Mouse (Mus musculus) neural tube, embryonic 12.5 days (tissue): ENCODE results near the gene Gpr156. TPM values are rescaled to one million over a fixed set of nuclear protein-coding genes. Genes with fewer than 3 reads are reported as not detected.
A peak's percentile ranks its signal among the peaks of the same experiment; 100 is the strongest.

ENCODE experiments used
- ATAC-seq: fragments of 200-750 bp; cut with Nextera tagmentation; 2 replicates; pipeline ENCODE4 v1.8.0; 2017; ENCODE audit warnings: low read depth, mild to moderate bottlenecking, moderate TSS enrichment, moderate library complexity; ENCODE audit not compliant: low FRiP score
- H3K27ac ChIP-seq: fragments of 300-500 bp; sonication (generic); 2 replicates; pipeline ENCODE4 v1.5.1; 2016
- H3K27me3 ChIP-seq: fragments of 300-500 bp; sonication (generic); replicated peaks from 2 replicates; pipeline ENCODE4 v1.6.1; 2016; ENCODE audit warnings: mild to moderate bottlenecking
- H3K36me3 ChIP-seq: fragments of 300-500 bp; sonication (generic); 2 replicates; pipeline ENCODE4 v1.6.1; 2016; ENCODE audit warnings: mild to moderate bottlenecking
- H3K4me1 ChIP-seq: fragments of 300-500 bp; sonication (generic); 2 replicates; pipeline ENCODE4 v1.6.1; 2016
- H3K4me2 ChIP-seq: fragments of 300-500 bp; sonication (generic); replicated peaks from 2 replicates; pipeline ENCODE4 v1.6.1; 2016; ENCODE audit warnings: mild to moderate bottlenecking
- H3K4me3 ChIP-seq: fragments of 300-500 bp; sonication (generic); 2 replicates; pipeline ENCODE4 v1.5.1; 2016
- H3K9ac ChIP-seq: fragments of 300-500 bp; sonication (generic); 2 replicates; pipeline ENCODE4 v1.6.1; 2016; ENCODE audit warnings: mild to moderate bottlenecking
- H3K9me3 ChIP-seq: fragments of 300-500 bp; sonication (generic); 2 replicates; pipeline ENCODE4 v1.6.1; 2016; ENCODE audit warnings: mild to moderate bottlenecking
- WGBS: fragments of 180-500 bp; shearing (Covaris S2); methylation state at CpG from one replicate; pipeline ENCODE4 v1.1.7; 2016; 5-methylcytosine and 5-hydroxymethylcytosine counted together
- polyA plus RNA-seq: library from polyadenylated mRNA; unstranded; fragments of >200 nt; fragmentation: Nextera tagmentation; extraction: Ambion mirVana; gene quantifications from 2 replicates; pipeline ENCODE4 v1.2.1, GENCODE M21; 2016

Gene Gpr156
- polyA plus RNA-seq, 1 experiment from 2014 or later = 10.3 TPM

GRCm38 (mm10) chr16:37992806-37993205, 76.5 kb downstream of the Gpr156 start:
- WGBS = 20% methylated on average over 8 of the region's 8 CpGs
- ATAC-seq = no peak
- Histone ChIP-seq H3K4me3 (no peak overlapping the region), H3K9me3 (no peaks in the 10 kb centered on the region), H3K4me1 (peaks cover 60% of the 10 kb centered on the region), H3K9ac (peak overlapping the region; percentile 13; the same call in 1 of the 2 replicates), H3K36me3 (no peaks in the 10 kb centered on the region), H3K27ac (peak overlapping the region; percentile 46; the same call in 1 of the 2 replicates), H3K27me3 (no peaks in the 10 kb centered on the region), H3K4me2 (peak overlapping the region; percentile 5; the same call in 1 of the 2 replicates)

GRCm38 (mm10) chr16:37994647-37995046, 78.4 kb downstream of the Gpr156 start:
- no peak overlapping the region for H3K4me3 ChIP-seq
- 9% methylated on average over 12 of the region's 12 CpGs for WGBS
- peak overlapping the region; percentile 7; the same call in 1 of the 2 replicates for H3K4me2 ChIP-seq
- 0 out of 2 replicates have a peak overlapping the region, but pooled peaks have one; percentile 32 for H3K27ac ChIP-seq
- H3K4me1 ChIP-seq = peaks cover 50% of the 10 kb centered on the region
- H3K27me3 ChIP-seq = no peaks in the 10 kb centered on the region
- no peaks in the 10 kb centered on the region for H3K9me3 ChIP-seq
- no peaks in the 10 kb centered on the region for H3K36me3 ChIP-seq
- no peak for ATAC-seq
- no peak overlapping the region for H3K9ac ChIP-seq

GRCm38 (mm10) chr16:37997771-37998170, 81.5 kb downstream of the Gpr156 start:
- no peaks in the 10 kb centered on the region for H3K36me3 ChIP-seq
- H3K9ac ChIP-seq = no peak overlapping the region
- H3K4me2 ChIP-seq = no peak overlapping the region
- no peaks in the 10 kb centered on the region for H3K27me3 ChIP-seq
- H3K27ac ChIP-seq = no peak overlapping the region
- WGBS = 77% methylated on average over 4 of the region's 4 CpGs
- H3K9me3 ChIP-seq = no peaks in the 10 kb centered on the region
- no peak overlapping the region for H3K4me3 ChIP-seq
- ATAC-seq = no peak
- peaks cover 27% of the 10 kb centered on the region for H3K4me1 ChIP-seq

GRCm38 (mm10) chr16:37999762-38000161, 83.5 kb downstream of the Gpr156 start:
- no peak overlapping the region for H3K4me3 ChIP-seq
- peak overlapping the region; percentile 62; the same call in 1 of the 2 replicates for H3K27ac ChIP-seq
- 67% methylated on average over 1 of the region's 1 CpGs for WGBS
- ATAC-seq = peak; percentile 38
- no peak overlapping the region for H3K9ac ChIP-seq
- no peaks in the 10 kb centered on the region for H3K9me3 ChIP-seq
- H3K36me3 ChIP-seq = peaks cover 2% of the 10 kb centered on the region; the same call in 1 of the 2 replicates
- peaks cover 8% of the 10 kb centered on the region for H3K4me1 ChIP-seq
- H3K27me3 ChIP-seq = no peaks in the 10 kb centered on the region
- H3K4me2 ChIP-seq = no peak overlapping the region

- no peaks in the 10 kb centered on the region for H3K27me3 ChIP-seq
- WGBS = 19% methylated on average over 7 of the region's 7 CpGs
- H3K4me3 ChIP-seq = no peak overlapping the region
- peak overlapping the region; percentile 62; the same call in 1 of the 2 replicates for H3K27ac ChIP-seq
- H3K9ac ChIP-seq = no peak overlapping the region
- H3K9me3 ChIP-seq = no peaks in the 10 kb centered on the region
- peak; percentile 85 for ATAC-seq
- peaks cover 4% of the 10 kb centered on the region for H3K4me1 ChIP-seq
- H3K4me2 ChIP-seq = no peak overlapping the region
- H3K36me3 ChIP-seq = peaks cover 6% of the 10 kb centered on the region; the same call in 1 of the 2 replicates
Measured at GRCm38 (mm10) chr16:38000178-38000577, 83.9 kb downstream of the Gpr156 start.

- ATAC-seq = no peak
- Histone ChIP-seq H3K4me1 (peaks cover 4% of the 10 kb centered on the region), H3K9ac (no peak overlapping the region), H3K27me3 (no peaks in the 10 kb centered on the region), H3K9me3 (no peaks in the 10 kb centered on the region), H3K4me2 (no peak overlapping the region), H3K27ac (no peak overlapping the region), H3K4me3 (no peak overlapping the region), H3K36me3 (peaks cover 6% of the 10 kb centered on the region; the same call in 1 of the 2 replicates)
- 43% methylated on average over 2 of the region's 2 CpGs for WGBS
Measured at GRCm38 (mm10) chr16:38001766-38002165, 85.5 kb downstream of the Gpr156 start.

GRCm38 (mm10) chr16:38002485-38002884, 86.2 kb downstream of the Gpr156 start:
- peaks cover 6% of the 10 kb centered on the region; the same call in 1 of the 2 replicates for H3K36me3 ChIP-seq
- no peak for ATAC-seq
- no peak overlapping the region for H3K9ac ChIP-seq
- no peak overlapping the region for H3K27ac ChIP-seq
- no peak overlapping the region for H3K4me2 ChIP-seq
- no peaks in the 10 kb centered on the region for H3K27me3 ChIP-seq
- 82% methylated on average over 3 of the region's 3 CpGs for WGBS
- H3K4me1 ChIP-seq = peaks cover 4% of the 10 kb centered on the region
- no peak overlapping the region for H3K4me3 ChIP-seq
- H3K9me3 ChIP-seq = no peaks in the 10 kb centered on the region

GRCm38 (mm10) chr16:38004486-38005020, 88.3 kb downstream of the Gpr156 start:
- Histone ChIP-seq H3K36me3 (peaks cover 6% of the 10 kb centered on the region; the same call in 1 of the 2 replicates), H3K9me3 (no peaks in the 10 kb centered on the region), H3K27me3 (no peaks in the 10 kb centered on the region), H3K9ac (no peak overlapping the region), H3K27ac (no peak overlapping the region), H3K4me2 (no peak overlapping the region), H3K4me3 (no peak overlapping the region), H3K4me1 (peaks cover 4% of the 10 kb centered on the region)
- no peak for ATAC-seq
- 85% methylated on average over 17 of the region's 17 CpGs for WGBS

GRCm38 (mm10) chr16:38005471-38005870, 89.2 kb downstream of the Gpr156 start:
- WGBS = 91% methylated on average over 10 of the region's 10 CpGs
- Histone ChIP-seq H3K27ac (no peak overlapping the region), H3K9ac (no peak overlapping the region), H3K27me3 (no peaks in the 10 kb centered on the region), H3K9me3 (no peaks in the 10 kb centered on the region), H3K4me3 (no peak overlapping the region), H3K4me1 (no peaks in the 10 kb centered on the region; the same call in 1 of the 2 replicates), H3K4me2 (no peak overlapping the region), H3K36me3 (peaks cover 6% of the 10 kb centered on the region; the same call in 1 of the 2 replicates)
- ATAC-seq = no peak

- H3K27me3 ChIP-seq = no peaks in the 10 kb centered on the region
- no peak overlapping the region for H3K4me3 ChIP-seq
- no peak for ATAC-seq
- 92% methylated on average over 5 of the region's 5 CpGs for WGBS
- H3K27ac ChIP-seq = no peak overlapping the region
- peaks cover 6% of the 10 kb centered on the region; the same call in 1 of the 2 replicates for H3K36me3 ChIP-seq
- H3K9ac ChIP-seq = no peak overlapping the region
- no peak overlapping the region for H3K4me2 ChIP-seq
- no peaks in the 10 kb centered on the region for H3K9me3 ChIP-seq
- H3K4me1 ChIP-seq = peaks cover 5% of the 10 kb centered on the region; the same call in 1 of the 2 replicates
Measured at GRCm38 (mm10) chr16:38008371-38008770, 92.1 kb downstream of the Gpr156 start.

GRCm38 (mm10) chr16:38009041-38009825, 92.9 kb downstream of the Gpr156 start:
- Histone ChIP-seq H3K4me3 (no peak overlapping the region), H3K27ac (no peak overlapping the region), H3K9me3 (no peaks in the 10 kb centered on the region), H3K4me1 (peaks cover 5% of the 10 kb centered on the region; the same call in 1 of the 2 replicates), H3K36me3 (peaks cover 6% of the 10 kb centered on the region; the same call in 1 of the 2 replicates), H3K4me2 (no peak overlapping the region), H3K27me3 (no peaks in the 10 kb centered on the region), H3K9ac (no peak overlapping the region)
- no peak for ATAC-seq
- 86% methylated on average over 14 of the region's 14 CpGs for WGBS

- H3K4me1 ChIP-seq = peaks cover 5% of the 10 kb centered on the region; the same call in 1 of the 2 replicates
- H3K27ac ChIP-seq = no peak overlapping the region
- no peak overlapping the region for H3K4me2 ChIP-seq
- no peaks in the 10 kb centered on the region for H3K27me3 ChIP-seq
- no peak overlapping the region for H3K4me3 ChIP-seq
- WGBS = 92% methylated on average over 13 of the region's 13 CpGs
- no peaks in the 10 kb centered on the region for H3K9me3 ChIP-seq
- ATAC-seq = no peak
- H3K9ac ChIP-seq = no peak overlapping the region
- H3K36me3 ChIP-seq = no peaks in the 10 kb centered on the region
Measured at GRCm38 (mm10) chr16:38011486-38011885, 95.2 kb downstream of the Gpr156 start.
